Mouse (Mus musculus) cerebellum, adult 2 months (tissue): ENCODE results near the gene Fam72a. TPM values are rescaled to one million over a fixed set of nuclear protein-coding genes. Genes with fewer than 3 reads are reported as not detected.

ENCODE experiments used
- DNase-seq, 2 experiments: peaks; one replicate each; pipeline ENCODE4 v3.0.0; 2021
- H3K27ac ChIP-seq: fragments of 200-500 bp; 2 replicates; pipeline ENCODE4 v1.5.1; 2012; ENCODE audit warnings: low read length, control low read depth, inconsistent platforms; ENCODE audit not compliant: insufficient read depth
- H3K27me3 ChIP-seq: fragments of 200-500 bp; 2 replicates; pipeline ENCODE4 v1.6.1; 2012; ENCODE audit warnings: inconsistent platforms, mild to moderate bottlenecking, low read length, moderate library complexity; ENCODE audit not compliant: control insufficient read depth, insufficient read depth
- H3K4me1 ChIP-seq: fragments of 200-500 bp; 2 replicates; pipeline ENCODE4 v1.6.1; 2011; ENCODE audit warnings: low read length; ENCODE audit not compliant: control insufficient read depth, insufficient read depth
- H3K4me3 ChIP-seq: fragments of 200-500 bp; replicated peaks from 2 replicates; pipeline ENCODE3; 2011; ENCODE audit warnings: mild to moderate bottlenecking, low read depth, low read length, control low read depth; ENCODE audit not compliant: insufficient read depth
- CTCF ChIP-seq: fragments of 200-500 bp; IDR thresholded peaks from 2 replicates; pipeline ENCODE4 v1.5.1; 2011; ENCODE audit warnings: low read depth, mild to moderate bottlenecking, control low read depth, low read length, moderate library complexity, borderline replicate concordance; ENCODE audit not compliant: insufficient read depth
- POLR2A ChIP-seq: fragments of 200-500 bp; IDR thresholded peaks from 2 replicates; pipeline ENCODE4 v1.6.1; 2011; ENCODE audit warnings: low read length, control low read depth, borderline replicate concordance; ENCODE audit not compliant: insufficient read depth
- WGBS: fragments of 180-500 bp; shearing (Covaris S2); methylation state at CpG from one replicate; pipeline ENCODE4 v1.1.7; 2018; 5-methylcytosine and 5-hydroxymethylcytosine counted together
- polyA plus RNA-seq: library from polyadenylated mRNA; depleted of rRNA; stranded (reverse); fragments of >200 nt; gene quantifications from 2 replicates; pipeline ENCODE4 v1.2.3, GENCODE M21; 2012; rRNA removed

The Fam72a gene
- polyA plus RNA-seq, 1 experiment = 1.9 TPM

DNA sequence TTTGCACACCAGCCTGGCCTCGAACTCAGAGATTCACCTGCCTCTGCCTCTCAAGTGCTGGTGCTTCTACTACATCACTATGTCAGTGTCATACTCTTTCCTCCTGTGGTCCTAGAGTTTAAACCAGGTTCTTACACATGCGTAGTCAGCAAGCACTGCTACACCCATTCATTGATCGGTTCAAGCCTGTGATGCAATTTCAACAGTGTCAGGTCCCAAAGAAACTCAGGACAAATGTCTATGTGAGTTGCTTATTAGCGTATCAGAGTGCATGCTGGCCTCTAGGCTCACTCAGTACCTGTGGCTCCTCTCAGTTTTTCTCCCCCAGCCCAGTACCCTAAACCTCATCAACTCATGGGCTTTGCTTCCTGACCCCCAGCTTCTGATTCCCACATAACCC, 42.7 kb downstream of the Fam72a start:
- TF ChIP-seq POLR2A (no peak), CTCF (no peak)
- WGBS = 89% methylated on average over 4 of the region's 4 CpGs
- H3K27me3 ChIP-seq = no peaks in the 10 kb centered on the region
- DNase-seq = no peak
- H3K4me1 ChIP-seq = no peaks in the 10 kb centered on the region
- H3K4me3 ChIP-seq = no peak overlapping the region
- no peak overlapping the region for H3K27ac ChIP-seq

DNA sequence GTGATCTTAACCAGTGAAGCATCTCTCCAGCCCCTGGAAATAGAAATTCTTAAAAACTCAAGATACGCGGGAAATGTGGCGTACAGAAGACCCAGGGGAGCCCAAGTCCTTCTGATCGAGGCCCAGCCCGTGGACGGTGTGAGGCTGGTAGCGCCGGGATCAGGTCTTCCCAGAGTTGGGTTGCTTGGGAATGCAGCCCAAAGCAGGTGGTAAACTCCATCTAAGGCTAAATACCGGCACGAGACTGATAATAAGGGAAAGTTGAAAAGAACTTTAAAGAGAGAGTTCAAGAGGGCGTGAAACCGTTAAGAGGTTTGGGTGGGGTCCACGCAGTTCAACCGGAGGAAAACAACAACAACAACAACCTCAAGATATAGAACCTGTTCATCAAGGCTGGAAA, 46.0 kb downstream of the Fam72a start:
- Histone ChIP-seq H3K4me3 (no peak overlapping the region), H3K27ac (no peak overlapping the region), H3K4me1 (no peaks in the 10 kb centered on the region), H3K27me3 (no peaks in the 10 kb centered on the region)
- no peak for TF ChIP-seq POLR2A
- DNase-seq = no peak
- 90% methylated on average over 14 of the region's 14 CpGs for WGBS

DNA sequence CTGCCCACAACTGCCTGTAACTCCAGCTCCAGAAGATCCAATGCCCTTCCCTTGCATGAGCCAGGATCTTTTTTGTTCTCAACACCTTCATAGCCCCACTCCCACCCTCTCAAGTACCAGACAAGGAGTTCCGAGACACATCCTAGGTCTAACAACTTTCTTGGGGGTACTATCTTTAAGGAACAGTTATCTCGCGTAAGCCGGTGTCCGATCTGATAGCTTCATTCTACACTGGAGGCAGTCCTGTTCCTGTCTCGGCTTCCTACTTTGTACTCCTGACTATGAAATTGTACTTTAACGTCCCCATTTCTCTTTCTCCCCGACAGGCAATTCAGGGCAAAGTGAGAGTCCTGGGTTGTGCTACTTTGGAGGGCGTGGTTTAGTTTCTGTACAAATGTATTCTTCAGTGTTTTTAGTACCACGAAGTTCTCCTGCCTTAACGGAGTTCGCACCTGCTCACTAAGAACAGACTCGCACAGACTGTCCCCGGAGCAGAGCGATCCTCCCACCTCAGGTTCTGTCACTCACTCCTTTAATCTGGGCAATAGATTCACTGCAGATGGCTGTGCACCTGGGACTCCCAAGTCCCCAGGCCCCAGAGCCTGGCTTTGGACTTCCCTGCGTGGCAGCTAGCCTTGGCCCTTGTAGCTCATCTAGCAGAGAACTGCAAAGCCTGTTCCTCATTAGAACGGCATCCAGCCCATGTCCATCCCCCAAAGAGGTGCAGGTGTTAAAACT, 51.4 kb downstream of the Fam72a start:
- Histone ChIP-seq H3K27me3 (no peaks in the 10 kb centered on the region; the same call in 1 of the 2 replicates), H3K27ac (no peak overlapping the region), H3K4me3 (no peak overlapping the region), H3K4me1 (peaks cover 3% of the 10 kb centered on the region; the same call in 1 of the 2 replicates)
- WGBS = 51% methylated on average over 17 of the region's 17 CpGs
- TF ChIP-seq CTCF = no peak
- no peak for TF ChIP-seq POLR2A
- peak; percentile 19 to 41 for DNase-seq

GRCm38 (mm10) chr1:131580389-131580788, 52.7 kb downstream of the Fam72a start:
- WGBS = 85% methylated on average over 4 of the region's 4 CpGs
- H3K27me3 ChIP-seq = no peaks in the 10 kb centered on the region; the same call in 1 of the 2 replicates
- H3K27ac ChIP-seq = no peak overlapping the region
- no peak overlapping the region for H3K4me3 ChIP-seq
- DNase-seq = no peak
- TF ChIP-seq POLR2A (no peak), CTCF (no peak)
- H3K4me1 ChIP-seq = peaks cover 3% of the 10 kb centered on the region; the same call in 1 of the 2 replicates

- Histone ChIP-seq H3K4me3 (no peak overlapping the region), H3K27ac (no peak overlapping the region), H3K4me1 (peaks cover 9% of the 10 kb centered on the region), H3K27me3 (no peaks in the 10 kb centered on the region; the same call in 1 of the 2 replicates)
- no peak for DNase-seq
- WGBS = 96% methylated on average over 3 of the region's 3 CpGs
- TF ChIP-seq CTCF (no peak), POLR2A (no peak)
Observed at GRCm38 (mm10) chr1:131583598-131583997, 55.9 kb downstream of the Fam72a start.

DNA sequence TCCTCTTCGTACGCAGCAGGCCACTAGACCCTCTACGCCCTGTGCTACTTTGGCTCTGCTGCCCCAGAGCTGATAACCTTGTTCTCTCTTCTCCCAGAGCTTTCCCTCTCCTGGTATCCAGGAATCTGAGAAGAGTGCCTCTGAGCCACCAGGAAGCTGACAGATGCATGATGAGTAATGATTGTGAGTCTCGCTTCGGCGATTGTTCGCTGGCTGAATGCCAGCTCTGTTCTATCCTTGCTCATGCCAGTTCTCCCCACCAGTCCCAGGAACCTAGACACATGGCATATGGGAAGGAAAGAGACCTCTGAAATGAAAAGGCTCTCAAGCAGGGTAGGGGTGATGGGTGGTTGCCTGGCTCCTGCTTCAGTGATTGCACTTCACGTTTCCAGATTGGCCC, 59.1 kb downstream of the Fam72a start:
- Histone ChIP-seq H3K4me1 (peaks cover 6% of the 10 kb centered on the region), H3K4me3 (no peak overlapping the region), H3K27ac (no peak overlapping the region), H3K27me3 (no peaks in the 10 kb centered on the region)
- peak; percentile 18 to 34 for DNase-seq
- TF ChIP-seq POLR2A (no peak), CTCF (no peak)
- 25% methylated on average over 8 of the region's 8 CpGs for WGBS

Other genes with a start within 250 kb of the Fam72a start
- 1.5 and 1.8 TPM in 2 replicates for gene Ikbke, start 248.3 kb upstream of the Fam72a start, polyA plus RNA-seq
- 83.1 and 94.6 TPM in 2 replicates for gene Srgap2, start 551 bp upstream of the Fam72a start, polyA plus RNA-seq
- gene Avpr1b, start 71.3 kb downstream of the Fam72a start, polyA plus RNA-seq = not detected in 2 replicates
- 0.10 and 0.19 TPM in 2 replicates for gene Ctse, start 110.4 kb downstream of the Fam72a start, polyA plus RNA-seq
- gene Rab7b, start 160.8 kb downstream of the Fam72a start, polyA plus RNA-seq = 4.5 and 4.8 TPM in 2 replicates
- gene Slc26a9, start 216.1 kb downstream of the Fam72a start, polyA plus RNA-seq = 0.05 TPM in 2 replicates